Mouse (Mus musculus) monocyte, adult 2 months (primary cell): ENCODE data around the gene Trpc4ap.
A peak's percentile ranks its signal among the peaks of the same experiment; 100 is the strongest.

ENCODE experiments used
- DNase-seq, 2 experiments: peaks; one replicate each; pipeline ENCODE4 v3.0.0; 2022; ENCODE audit warnings: low spot score in 2 of 2, low read depth in 1 of 2

The Trpc4ap gene

GRCm38 (mm10) chr2:155694564-155694963 is 2.4 kb upstream of the Trpc4ap start:
- DNase-seq: no peak

- no peak for DNase-seq
Observed at GRCm38 (mm10) chr2:155693136-155693535, 952 bp upstream of the Trpc4ap start.

DNA sequence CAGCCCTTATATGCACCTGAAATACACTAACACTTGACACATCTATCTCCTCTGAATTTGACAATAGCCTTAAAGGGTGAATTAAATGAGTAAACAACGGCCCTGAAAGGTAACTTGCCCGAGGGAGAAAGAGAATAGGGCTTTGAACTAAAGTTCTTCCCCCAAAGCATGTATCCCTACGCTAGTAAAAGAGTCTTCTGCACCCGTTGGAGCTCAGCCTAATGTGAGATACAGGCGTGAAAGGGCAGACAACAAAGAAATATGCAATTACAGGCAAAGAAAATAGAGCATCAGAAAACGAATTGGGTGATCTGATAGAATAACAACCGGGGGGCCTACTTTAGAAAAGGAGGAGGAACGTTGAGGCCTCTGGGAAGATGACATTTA is 855 bp downstream of the Trpc4ap start:
- no peak for DNase-seq

DNA sequence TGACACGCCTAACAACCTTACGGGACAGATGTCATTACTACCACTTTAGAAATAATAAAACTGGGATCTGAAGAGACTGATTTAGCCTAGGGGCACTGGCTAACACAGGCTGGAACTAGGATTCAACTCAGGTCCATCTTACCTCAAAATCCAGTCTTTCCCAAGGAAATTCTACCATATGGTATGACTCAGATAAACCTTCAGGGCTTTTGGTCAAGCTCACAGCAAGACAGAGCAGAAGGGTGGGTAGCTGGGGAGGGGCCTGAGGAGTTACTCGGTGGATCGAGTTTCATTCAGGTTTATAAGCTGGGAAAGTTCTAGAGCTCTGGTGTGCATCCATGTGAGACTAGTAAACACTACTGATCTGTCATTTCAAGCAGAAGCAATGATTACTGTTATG is 3.0 kb downstream of the Trpc4ap start:
- no peak for DNase-seq

DNA sequence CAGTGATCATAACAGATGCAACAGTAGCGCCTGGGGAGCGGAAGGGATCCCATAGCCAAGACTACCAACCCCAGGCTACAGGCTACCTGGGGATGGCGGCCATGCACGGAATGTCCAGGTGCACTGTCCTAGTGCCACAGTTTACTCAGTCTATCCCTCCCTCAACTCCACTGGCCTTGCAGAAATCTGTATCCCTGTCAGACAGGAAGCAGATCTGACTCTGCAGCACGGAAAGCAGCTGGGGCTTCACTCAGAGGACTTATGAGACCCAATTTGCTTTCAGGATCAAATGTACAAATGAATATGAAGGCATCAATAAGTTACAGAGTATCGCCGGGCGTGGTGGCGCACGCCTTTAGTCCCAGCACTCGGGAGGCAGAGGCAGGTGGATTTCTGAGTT is 4.4 kb downstream of the Trpc4ap start:
- DNase-seq: no peak

- DNase-seq: no peak
Observed at GRCm38 (mm10) chr2:155686572-155686971, 5.6 kb downstream of the Trpc4ap start.

- no peak for DNase-seq
Observed at GRCm38 (mm10) chr2:155683821-155684220, 8.4 kb downstream of the Trpc4ap start.

GRCm38 (mm10) chr2:155683137-155683536 is 9.0 kb downstream of the Trpc4ap start:
- no peak for DNase-seq

DNA sequence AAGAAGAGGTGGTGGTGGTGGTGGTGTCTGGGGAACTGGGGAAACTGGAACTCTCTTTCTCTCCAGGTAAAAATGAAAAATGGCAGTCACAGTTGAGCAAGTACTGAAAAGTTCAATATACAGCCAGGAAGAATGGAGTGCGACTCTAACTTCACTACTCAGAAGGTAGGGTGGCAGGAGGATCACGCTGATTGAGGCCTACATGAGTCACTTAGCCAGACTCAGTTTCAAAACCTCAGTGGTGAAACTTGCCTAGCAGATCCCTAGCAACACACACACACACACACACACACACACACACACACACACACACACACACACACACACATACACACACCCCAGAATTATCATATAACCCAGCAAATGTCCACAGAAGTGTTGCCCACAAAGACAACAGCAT is 10.3 kb downstream of the Trpc4ap start:
- DNase-seq: no peak

- DNase-seq: no peak
Observed at GRCm38 (mm10) chr2:155681194-155681593, 11.0 kb downstream of the Trpc4ap start.

DNA sequence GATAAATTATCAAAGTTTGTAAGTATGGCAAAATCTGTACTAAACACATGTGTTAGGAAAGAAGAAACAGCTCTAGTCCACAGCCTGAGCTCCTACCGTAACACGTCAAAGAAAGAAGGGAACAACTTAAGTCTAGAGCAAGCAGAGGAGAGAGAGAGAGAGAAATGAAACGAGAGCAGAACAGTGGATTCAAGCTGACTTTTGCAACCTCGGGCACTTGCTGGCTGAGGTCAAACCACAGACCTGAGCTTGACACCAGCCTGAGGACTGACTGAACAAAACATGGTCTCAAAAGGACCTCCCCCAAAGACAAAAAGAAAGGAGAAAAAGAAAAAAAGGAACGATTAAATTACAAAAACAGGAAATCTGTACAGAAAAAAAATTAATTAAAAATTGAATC is 11.6 kb downstream of the Trpc4ap start:
- DNase-seq: no peak

DNA sequence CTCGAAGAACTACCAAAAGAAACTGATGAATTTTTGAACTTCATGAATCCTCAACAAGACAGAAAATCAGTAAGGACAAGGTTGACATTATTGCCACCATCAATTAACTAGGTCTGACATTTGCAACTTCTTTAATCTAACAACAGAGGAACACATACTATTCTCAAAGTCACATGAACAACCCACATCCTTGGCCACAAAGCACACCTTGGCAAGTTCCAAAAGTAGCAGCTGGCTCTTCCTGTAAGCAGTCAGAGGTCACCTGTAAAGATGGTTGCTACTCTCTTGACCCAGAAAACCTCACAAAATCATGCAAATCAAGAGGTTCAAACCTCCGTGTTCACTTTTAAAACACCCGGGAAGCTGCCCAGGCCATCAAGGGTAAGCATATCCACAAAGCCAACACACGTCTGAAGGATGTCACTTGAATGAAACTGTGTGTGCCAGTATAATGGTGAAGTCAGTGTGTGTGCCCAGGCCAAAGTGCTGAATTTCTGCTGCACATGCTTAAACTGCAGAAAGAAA is 12.5 kb downstream of the Trpc4ap start:
- DNase-seq: no peak

- DNase-seq: no peak
Observed at GRCm38 (mm10) chr2:155675118-155675517, 17.1 kb downstream of the Trpc4ap start.

DNA sequence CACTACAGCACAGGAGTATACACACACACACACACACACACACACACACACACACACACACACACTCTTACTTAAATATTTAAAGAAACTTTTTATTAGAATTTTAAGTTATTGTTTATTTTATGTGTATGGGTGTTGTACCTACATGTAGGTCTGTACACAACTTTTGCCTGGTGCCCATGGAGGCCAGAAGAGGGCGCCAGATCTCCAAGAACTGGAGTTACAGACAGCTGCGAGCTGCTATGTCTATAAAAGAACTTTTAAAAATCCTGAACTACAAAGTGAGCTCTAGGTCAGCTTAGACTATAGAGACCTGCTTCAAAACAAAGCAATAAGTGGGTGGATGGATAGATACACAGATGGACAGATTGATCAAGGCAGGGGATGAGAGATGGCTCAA is 18.6 kb downstream of the Trpc4ap start:
- peak in 1 of 2 experiments; percentile 34 for DNase-seq

- no peak for DNase-seq
Observed at GRCm38 (mm10) chr2:155671236-155671635, 20.9 kb downstream of the Trpc4ap start.

DNA sequence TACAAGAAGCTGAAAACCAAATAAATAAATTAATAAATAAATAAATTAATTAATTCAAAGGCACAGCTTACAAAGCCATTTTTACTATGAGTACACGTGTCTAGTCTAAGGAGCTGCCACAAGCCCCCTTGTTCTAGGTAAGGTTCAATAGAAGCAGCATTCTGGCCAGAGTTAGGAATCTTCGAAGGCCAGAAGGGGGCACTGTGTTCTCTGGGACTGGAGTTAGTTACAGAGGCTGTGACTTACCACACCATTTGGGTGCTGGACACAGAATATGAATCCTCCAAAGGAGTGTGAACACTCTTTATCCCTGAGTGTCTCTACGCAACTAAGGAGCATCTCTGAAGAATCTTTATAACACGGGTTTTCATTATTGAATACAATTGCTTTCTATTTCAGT is 23.7 kb downstream of the Trpc4ap start:
- no peak for DNase-seq

DNA sequence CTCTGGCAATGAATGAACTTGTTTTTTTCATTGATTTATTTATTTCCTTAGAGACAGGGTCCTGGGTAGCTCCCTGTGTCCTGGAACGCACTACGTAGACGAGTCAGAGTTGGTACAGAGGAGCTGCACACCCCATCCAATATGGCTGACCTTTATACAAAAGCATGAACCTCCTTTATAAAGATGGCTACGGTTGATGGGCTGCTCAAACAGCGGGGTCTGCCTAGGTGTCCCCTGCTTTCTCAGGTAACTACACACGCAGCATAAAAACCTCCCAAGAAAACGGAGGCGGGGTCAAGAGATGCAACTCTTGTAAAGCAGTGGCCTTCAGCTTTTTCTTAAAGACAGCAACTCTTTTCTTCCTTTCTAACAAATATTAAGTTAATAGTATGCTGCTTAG is 24.3 kb downstream of the Trpc4ap start:
- DNase-seq: no peak

DNA sequence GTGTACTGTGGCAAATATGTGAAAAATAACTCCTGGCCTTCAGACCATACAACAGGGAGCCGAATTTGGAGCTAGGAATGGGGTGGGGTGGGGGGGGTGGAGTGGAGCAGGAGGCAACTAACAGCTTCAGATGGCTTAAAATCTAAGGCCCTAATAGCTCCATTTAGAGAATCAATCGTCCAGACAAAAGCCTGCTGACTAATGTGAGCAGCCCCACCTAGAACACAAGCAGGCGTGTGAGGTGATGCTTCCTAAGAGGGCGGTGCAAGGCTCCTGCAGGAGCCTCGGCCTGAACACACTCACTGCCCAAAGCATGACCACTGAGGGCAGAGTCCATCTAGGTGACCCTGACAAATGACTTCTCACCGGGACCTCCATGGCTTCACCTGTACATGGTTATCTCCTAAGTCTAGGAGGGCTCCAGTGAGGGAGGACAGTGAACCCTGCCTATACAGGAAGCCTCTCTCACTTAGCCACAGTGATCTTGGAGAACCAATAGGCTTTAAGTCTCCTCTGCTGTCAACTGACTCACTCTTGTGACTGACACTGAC is 28.2 kb downstream of the Trpc4ap start:
- no peak for DNase-seq

- no peak for DNase-seq
Observed at GRCm38 (mm10) chr2:155663097-155663496, 29.1 kb downstream of the Trpc4ap start.

DNA sequence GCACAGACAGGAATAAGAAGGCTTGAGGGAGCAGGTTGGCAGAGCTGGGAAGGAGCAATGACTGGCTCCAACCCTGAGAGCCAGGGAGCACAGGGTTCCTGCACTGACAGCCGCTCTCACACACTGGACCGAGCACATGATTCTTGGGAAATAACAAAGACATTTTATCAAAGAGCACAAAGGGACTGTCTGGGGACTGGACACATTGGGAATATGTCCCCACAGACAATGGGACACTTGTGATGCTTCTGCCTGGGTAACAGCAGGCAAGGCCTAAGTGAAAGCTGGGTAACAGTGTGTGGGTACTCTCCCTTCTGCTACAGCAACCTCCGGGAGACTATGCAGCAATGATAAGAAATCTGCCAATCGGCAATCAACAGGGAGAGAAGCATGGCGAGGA is 29.8 kb downstream of the Trpc4ap start:
- DNase-seq: no peak

DNA sequence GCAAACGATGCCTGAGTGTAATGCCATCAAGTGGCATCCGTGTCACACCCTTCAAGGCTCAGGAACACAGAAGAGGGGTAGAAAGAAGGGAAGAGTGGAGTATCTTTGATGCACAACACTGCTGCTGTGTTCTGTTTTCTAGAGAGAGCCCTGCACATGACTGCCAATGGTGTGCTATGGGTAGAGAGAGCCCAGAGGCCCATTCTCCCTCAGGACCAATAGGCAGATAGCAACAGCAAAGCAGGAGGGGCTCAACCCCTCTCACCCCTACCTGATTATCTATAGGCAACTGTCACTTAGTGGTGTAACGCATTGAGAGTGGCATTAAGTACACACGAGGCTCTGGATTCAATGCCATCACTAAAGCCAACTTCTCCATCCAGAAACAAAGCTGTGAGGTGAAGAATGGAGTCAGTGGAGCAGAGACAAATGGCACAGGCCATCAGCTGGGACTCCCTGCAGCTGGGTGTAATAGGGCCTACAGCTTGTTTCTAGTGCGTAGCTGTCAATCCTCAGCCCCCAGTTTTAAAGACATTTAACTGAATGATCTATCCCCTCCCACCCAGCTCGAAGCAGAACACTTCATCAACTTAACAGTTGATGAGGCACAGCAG is 36.3 kb downstream of the Trpc4ap start:
- no peak for DNase-seq

DNA sequence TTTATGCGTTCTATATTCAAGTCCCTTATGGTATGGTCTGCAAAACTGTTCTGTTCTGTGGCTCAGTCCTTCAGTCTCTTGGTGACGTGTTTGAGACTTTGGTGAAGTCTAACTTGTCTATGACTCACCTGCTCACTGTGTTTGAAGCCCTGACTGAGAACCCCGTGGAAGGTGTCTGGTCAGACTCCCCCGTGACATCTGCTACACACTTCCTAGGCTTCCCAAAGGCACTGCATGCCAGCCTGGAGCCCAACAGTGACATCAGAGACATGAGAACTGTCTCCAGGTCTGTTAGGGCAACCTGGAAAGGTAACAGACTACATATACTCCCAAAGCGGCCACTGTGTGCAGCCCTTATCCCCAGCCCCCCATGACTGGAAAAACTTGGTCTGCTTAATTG is 39.6 kb downstream of the Trpc4ap start:
- DNase-seq: no peak

DNA sequence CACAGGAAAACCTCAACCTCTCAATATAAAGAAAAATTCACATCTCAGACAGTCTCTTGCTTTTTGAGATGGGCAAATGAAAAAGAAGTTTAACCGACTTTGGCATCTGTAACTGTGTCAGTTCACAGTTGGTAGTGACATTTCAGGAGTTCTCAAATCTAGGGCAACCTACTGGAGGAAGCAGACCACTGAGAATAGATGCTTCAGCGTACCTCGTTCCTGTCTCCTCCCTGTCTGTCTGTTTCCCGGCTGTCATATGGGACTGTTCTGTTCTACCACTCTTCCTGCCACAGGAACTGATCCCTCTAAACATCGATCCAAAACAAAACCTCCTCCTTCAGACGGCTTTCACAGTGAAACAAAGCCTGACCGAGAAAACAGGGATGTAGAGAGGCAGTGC is 46.4 kb downstream of the Trpc4ap start:
- DNase-seq: no peak
